Mouse (Mus musculus) ES-Bruce4 (cell line): Measurements from ENCODE around the gene Aloxe3. TPM values are rescaled to one million over a fixed set of nuclear protein-coding genes. Genes with fewer than 3 reads are reported as not detected.

ENCODE experiments used
- H3K27ac ChIP-seq: 2 replicates; pipeline ENCODE4 v1.5.1; 2012; ENCODE audit warnings: low read length, inconsistent platforms; ENCODE audit not compliant: insufficient read depth
- H3K27me3 ChIP-seq: 2 replicates; pipeline ENCODE4 v1.6.1; 2012; ENCODE audit warnings: mild to moderate bottlenecking, low read length, inconsistent platforms; ENCODE audit not compliant: control insufficient read depth, poor library complexity, insufficient read depth, severe bottlenecking
- H3K36me3 ChIP-seq: 2 replicates; pipeline ENCODE4 v1.6.1; 2012; ENCODE audit warnings: inconsistent platforms, mild to moderate bottlenecking, low read length, moderate library complexity; ENCODE audit not compliant: control insufficient read depth, poor library complexity, insufficient read depth, severe bottlenecking
- H3K4me1 ChIP-seq: one replicate; pipeline ENCODE4 v1.8.1; 2011; ENCODE audit warnings: low read length; ENCODE audit not compliant: control insufficient read depth, insufficient read depth
- H3K4me3 ChIP-seq: 2 replicates; pipeline ENCODE4 v1.5.1; 2011; ENCODE audit warnings: low read depth, mild to moderate bottlenecking, low read length
- H3K9ac ChIP-seq: 2 replicates; pipeline ENCODE4 v1.6.1; 2012; ENCODE audit warnings: low read depth, mild to moderate bottlenecking, inconsistent platforms; ENCODE audit not compliant: poor library complexity, severe bottlenecking
- H3K9me3 ChIP-seq: replicated peaks from 2 replicates; pipeline ENCODE4 v1.6.1; 2012; ENCODE audit warnings: mild to moderate bottlenecking, low read length, inconsistent platforms; ENCODE audit not compliant: control insufficient read depth, poor library complexity, insufficient read depth, severe bottlenecking
- CTCF ChIP-seq: IDR thresholded peaks from one replicate; pipeline ENCODE4 v1.8.1; 2011; ENCODE audit warnings: low read depth, low read length
- EP300 ChIP-seq: IDR thresholded peaks from 2 replicates; pipeline ENCODE4 v1.6.1; 2011; ENCODE audit warnings: low read depth, low read length; ENCODE audit not compliant: insufficient read depth
- POLR2A ChIP-seq: IDR thresholded peaks from one replicate; pipeline ENCODE4 v1.8.1; 2011; ENCODE audit warnings: low read length; ENCODE audit not compliant: insufficient read depth
- polyA plus RNA-seq: library from polyadenylated mRNA; stranded (reverse); fragments of >200 nt; gene quantifications from 2 replicates; pipeline ENCODE4 v1.2.4, GENCODE M21; 2011; ENCODE audit warnings: low read depth; ENCODE audit not compliant: missing spikeins, insufficient read depth, insufficient read length

Gene Aloxe3
- polyA plus RNA-seq, 1 experiment = 2.0 TPM

- Histone ChIP-seq H3K9me3 (no peaks in the 10 kb centered on the region), H3K4me1 (no peaks in the 10 kb centered on the region), H3K9ac (peak overlapping the region; percentile 59), H3K4me3 (peak overlapping the region; percentile 54), H3K27ac (no peak overlapping the region), H3K27me3 (no peaks in the 10 kb centered on the region), H3K36me3 (peaks cover 7% of the 10 kb centered on the region; the same call in 1 of the 2 replicates)
- no peak for TF ChIP-seq EP300
- no peak for TF ChIP-seq POLR2A
- no peak for TF ChIP-seq CTCF
Observed at GRCm38 (mm10) chr11:69096360-69096986, 29.2 kb upstream of the Aloxe3 start.

- H3K36me3 ChIP-seq = peaks cover 15% of the 10 kb centered on the region
- no peaks in the 10 kb centered on the region for H3K27me3 ChIP-seq
- H3K4me1 ChIP-seq = no peaks in the 10 kb centered on the region
- H3K4me3 ChIP-seq = peak overlapping the region; percentile 54
- H3K9ac ChIP-seq = peak overlapping the region; percentile 59
- TF ChIP-seq EP300 (0 out of 2 replicates have a peak, but pooled peaks have one; percentile 16), CTCF (no peak)
- no peak overlapping the region for H3K27ac ChIP-seq
- H3K9me3 ChIP-seq = no peaks in the 10 kb centered on the region
Observed at GRCm38 (mm10) chr11:69096987-69097900, 28.5 kb upstream of the Aloxe3 start.

- TF ChIP-seq POLR2A = no peak
- no peak for TF ChIP-seq CTCF
- no peak for TF ChIP-seq EP300
- Histone ChIP-seq H3K27ac (no peak overlapping the region), H3K4me1 (no peaks in the 10 kb centered on the region), H3K9me3 (no peaks in the 10 kb centered on the region), H3K27me3 (no peaks in the 10 kb centered on the region), H3K4me3 (peak overlapping the region; percentile 25; the same call in 1 of the 2 replicates), H3K9ac (no peak overlapping the region), H3K36me3 (peaks cover 14% of the 10 kb centered on the region)
Observed at GRCm38 (mm10) chr11:69098039-69098761, 27.5 kb upstream of the Aloxe3 start.

GRCm38 (mm10) chr11:69098762-69099091 is 27.0 kb upstream of the Aloxe3 start:
- peak overlapping the region; percentile 79 for H3K4me3 ChIP-seq
- no peaks in the 10 kb centered on the region for H3K9me3 ChIP-seq
- no peak overlapping the region for H3K27ac ChIP-seq
- TF ChIP-seq POLR2A (no peak), CTCF (no peak), EP300 (no peak)
- peaks cover 16% of the 10 kb centered on the region for H3K36me3 ChIP-seq
- H3K4me1 ChIP-seq = no peaks in the 10 kb centered on the region
- H3K9ac ChIP-seq = peak overlapping the region; percentile 65
- no peaks in the 10 kb centered on the region for H3K27me3 ChIP-seq

- Histone ChIP-seq H3K9me3 (no peaks in the 10 kb centered on the region), H3K27me3 (no peaks in the 10 kb centered on the region), H3K36me3 (peaks cover 22% of the 10 kb centered on the region), H3K27ac (no peak overlapping the region), H3K4me1 (no peaks in the 10 kb centered on the region), H3K9ac (peak overlapping the region; percentile 65), H3K4me3 (peak overlapping the region; percentile 79)
- no peak for TF ChIP-seq EP300
- TF ChIP-seq POLR2A = no peak
- TF ChIP-seq CTCF = no peak
Observed at GRCm38 (mm10) chr11:69099177-69099914, 26.4 kb upstream of the Aloxe3 start.
